Mouse (Mus musculus) ES-Bruce4 (cell line): ENCODE measurements at regions not wholly inside any gene's neighbourhood (a gene's known extent, or its start where the extent isn't known, plus 50 kb on each side); places are given as distances from the start of the nearest gene placed in this dataset.

Experiments
- CTCF ChIP-seq: IDR thresholded peaks from one replicate; pipeline ENCODE4 v1.8.1; 2011; ENCODE audit warnings: low read depth, low read length
- EP300 ChIP-seq: IDR thresholded peaks from 2 replicates; pipeline ENCODE4 v1.6.1; 2011; ENCODE audit warnings: low read depth, low read length; ENCODE audit not compliant: insufficient read depth
- POLR2A ChIP-seq: IDR thresholded peaks from one replicate; pipeline ENCODE4 v1.8.1; 2011; ENCODE audit warnings: low read length; ENCODE audit not compliant: insufficient read depth

DNA sequence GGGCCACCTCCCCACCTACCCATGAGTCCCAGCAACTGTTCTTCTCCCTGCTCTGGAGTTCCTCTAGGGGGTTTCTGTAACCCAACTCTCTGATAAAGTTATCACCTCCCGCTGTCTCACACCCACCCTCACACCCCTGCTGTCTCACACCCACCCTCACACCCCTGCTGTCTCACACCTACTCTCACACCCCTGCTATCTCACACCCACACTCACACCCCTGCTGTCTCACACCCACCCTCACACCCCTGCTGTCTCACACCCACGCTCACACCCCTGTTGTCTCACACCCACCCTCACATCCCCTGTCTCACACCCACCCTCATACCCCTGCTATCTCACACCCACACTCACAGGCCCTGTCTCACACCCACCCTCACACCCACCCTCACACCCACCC is 67.4 kb upstream of the Atl2 start:
- TF ChIP-seq POLR2A = no peak
- TF ChIP-seq CTCF = no peak
- TF ChIP-seq EP300 = no peak
